Mouse (Mus musculus) G1E-ER4 (cell line): ENCODE results near the gene Gdap1l1. TPM values are rescaled to one million over a fixed set of nuclear protein-coding genes. Genes with fewer than 3 reads are reported as not detected.

ENCODE experiments used
- GATA1 ChIP-seq: IDR thresholded peaks from one replicate; pipeline ENCODE4 v1.8.0; 2012; ENCODE audit warnings: low read length, inconsistent platforms
- polyA plus RNA-seq: library from polyadenylated mRNA; stranded (reverse); fragments of >175 nt; gene quantifications from 2 replicates; pipeline ENCODE4 v1.2.3, GENCODE M21; 2012

Gdap1l1 gene
- polyA plus RNA-seq, 1 experiment: not detected

GRCm38 (mm10) chr2:163472466-163472851 is 34.2 kb downstream of the Gdap1l1 start, which contains the start of gene Fitm2:
Fitm2 (minus strand) TSS chr2:163472629.
- TF ChIP-seq GATA1: no peak

- TF ChIP-seq GATA1: no peak
Observed at GRCm38 (mm10) chr2:163480191-163480825, 42.0 kb downstream of the Gdap1l1 start.

GRCm38 (mm10) chr2:163481539-163482029 is 43.3 kb downstream of the Gdap1l1 start:
- no peak for TF ChIP-seq GATA1

- TF ChIP-seq GATA1: no peak
Observed at GRCm38 (mm10) chr2:163487360-163487759, 49.1 kb downstream of the Gdap1l1 start.

- no peak for TF ChIP-seq GATA1
Observed at GRCm38 (mm10) chr2:163489725-163490291, 51.5 kb downstream of the Gdap1l1 start.

- TF ChIP-seq GATA1: no peak
Observed at GRCm38 (mm10) chr2:163490656-163491055, 52.4 kb downstream of the Gdap1l1 start.

- no peak for TF ChIP-seq GATA1
Observed at GRCm38 (mm10) chr2:163491351-163491750, 53.1 kb downstream of the Gdap1l1 start.

GRCm38 (mm10) chr2:163492018-163492417 is 53.7 kb downstream of the Gdap1l1 start, which contains the start of gene R3hdml:
R3hdml (plus strand) TSS chr2:163492318.
- no peak for TF ChIP-seq GATA1

- no peak for TF ChIP-seq GATA1
Observed at GRCm38 (mm10) chr2:163493031-163493430, 54.8 kb downstream of the Gdap1l1 start.

- no peak for TF ChIP-seq GATA1
Observed at GRCm38 (mm10) chr2:163493976-163494375, 55.7 kb downstream of the Gdap1l1 start.

- TF ChIP-seq GATA1: no peak
Observed at GRCm38 (mm10) chr2:163494456-163494855, 56.2 kb downstream of the Gdap1l1 start.

GRCm38 (mm10) chr2:163502219-163502618 is 63.9 kb downstream of the Gdap1l1 start:
- TF ChIP-seq GATA1: no peak

GRCm38 (mm10) chr2:163503191-163503590 is 64.9 kb downstream of the Gdap1l1 start:
- no peak for TF ChIP-seq GATA1

Other genes with a start within 250 kb of the Gdap1l1 start
- gene Tox2, start 235.4 kb upstream of the Gdap1l1 start, polyA plus RNA-seq: 2.3 and 3.6 TPM in 2 replicates
- 0.02 TPM in 1 of 2 replicates, not detected in the other for gene Jph2, start 40.5 kb upstream of the Gdap1l1 start, polyA plus RNA-seq
- 7.1 and 11.2 TPM in 2 replicates for gene Oser1, start 13.8 kb upstream of the Gdap1l1 start, polyA plus RNA-seq
- gene Fitm2, start 34.2 kb downstream of the Gdap1l1 start, polyA plus RNA-seq: 6.0 and 6.7 TPM in 2 replicates
- gene R3hdml, start 53.8 kb downstream of the Gdap1l1 start, polyA plus RNA-seq: not detected in 2 replicates
- not detected in 2 replicates for gene Hnf4a, start 68.3 kb downstream of the Gdap1l1 start, polyA plus RNA-seq
- gene Ttpal, start 163.8 kb downstream of the Gdap1l1 start, polyA plus RNA-seq: 25.6 and 45.3 TPM in 2 replicates
- 6.7 and 10.3 TPM in 2 replicates for gene Serinc3, start 206.7 kb downstream of the Gdap1l1 start, polyA plus RNA-seq
- gene Pkig, start 219.9 kb downstream of the Gdap1l1 start, polyA plus RNA-seq: 164 and 226 TPM in 2 replicates